Mouse (Mus musculus) 3134 (cell line): ENCODE measurements around the gene Gm1113.
A peak's percentile ranks its signal among the peaks of the same experiment; 100 is the strongest.

Experiments
- DNase-seq: peaks from one replicate; pipeline ENCODE4 v3.0.0-alpha.2; 2011; ENCODE audit warnings: low spot score; ENCODE audit not compliant: insufficient read length; ENCODE audit errors: extremely low read depth

Gm1113 gene

DNA sequence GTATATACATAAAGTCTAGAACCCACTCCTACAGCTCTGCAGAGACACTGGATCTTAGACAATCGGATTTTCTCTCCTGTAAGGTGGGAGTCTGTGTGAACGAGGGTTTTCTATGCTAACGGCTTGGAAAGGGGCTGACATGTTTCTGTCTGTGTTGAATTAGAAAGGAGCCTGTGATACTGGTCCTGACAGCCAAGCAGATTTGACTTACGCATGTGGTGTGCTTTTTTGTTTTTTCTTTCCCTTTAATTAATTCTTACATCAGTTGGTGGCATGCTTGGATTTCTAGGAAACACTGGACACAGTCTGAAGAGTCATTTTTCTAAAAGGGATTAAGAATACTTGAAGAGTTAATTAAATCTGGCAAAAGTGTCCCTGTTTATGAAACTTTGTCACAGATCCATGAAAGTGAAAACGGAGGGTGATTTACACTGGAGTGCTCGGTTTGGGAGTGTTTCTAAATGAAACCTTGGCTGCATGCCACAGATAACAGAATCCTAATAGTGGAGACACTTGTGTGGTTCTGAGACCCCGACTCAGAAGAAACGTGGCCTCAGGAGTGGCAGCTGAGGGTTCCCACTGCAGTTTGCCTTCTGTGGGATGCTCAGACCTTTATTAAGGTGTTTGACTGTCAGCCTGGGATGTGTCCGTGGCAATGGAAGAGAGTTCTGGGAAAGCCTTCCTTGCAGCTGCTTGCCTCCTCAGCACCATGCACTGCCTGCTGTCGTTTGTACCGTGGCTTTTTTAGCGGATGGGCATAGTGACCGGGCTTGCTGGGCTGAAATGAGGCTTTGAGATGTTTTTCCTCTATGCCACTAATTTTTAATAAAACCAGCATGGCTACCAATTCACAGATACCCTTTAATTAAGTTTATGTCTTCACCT, 35.8 kb downstream of the Gm1113 start:
- DNase-seq = no peak

GRCm38 (mm10) chr9:35479456-35479855, 38.6 kb downstream of the Gm1113 start:
- DNase-seq = no peak

- DNase-seq = no peak
Observed at GRCm38 (mm10) chr9:35475394-35475793, 42.7 kb downstream of the Gm1113 start.

DNA sequence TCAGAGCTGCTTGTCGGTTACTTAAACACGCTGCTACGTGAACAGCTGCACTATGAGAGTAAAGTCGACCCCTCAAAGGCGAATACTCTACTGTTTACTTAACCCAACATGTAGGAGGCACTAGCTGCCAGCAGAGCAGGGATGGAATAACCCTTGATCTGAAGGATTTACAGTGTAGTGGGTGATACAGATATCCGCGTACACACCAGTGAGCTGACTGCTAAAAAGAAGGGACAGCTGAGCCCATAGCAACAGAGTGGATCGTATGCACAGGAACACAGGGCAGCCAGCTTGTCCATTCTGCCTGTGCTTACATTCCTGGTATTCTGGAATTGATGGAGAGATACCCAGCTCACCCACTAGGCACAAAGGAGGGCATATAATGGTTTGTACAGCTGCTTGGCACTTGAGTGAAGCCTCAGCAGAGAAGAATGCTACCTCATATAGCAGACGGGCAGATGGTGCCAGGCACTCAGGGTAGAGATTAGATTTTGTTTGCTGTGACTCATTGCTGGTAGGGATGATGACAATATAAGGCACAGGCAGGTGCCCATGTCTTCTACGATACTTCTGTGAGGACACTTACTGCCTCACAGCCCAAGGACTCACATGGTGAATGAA, 43.9 kb downstream of the Gm1113 start:
- DNase-seq = no peak

GRCm38 (mm10) chr9:35468913-35469312, 49.2 kb downstream of the Gm1113 start:
- DNase-seq = no peak

DNA sequence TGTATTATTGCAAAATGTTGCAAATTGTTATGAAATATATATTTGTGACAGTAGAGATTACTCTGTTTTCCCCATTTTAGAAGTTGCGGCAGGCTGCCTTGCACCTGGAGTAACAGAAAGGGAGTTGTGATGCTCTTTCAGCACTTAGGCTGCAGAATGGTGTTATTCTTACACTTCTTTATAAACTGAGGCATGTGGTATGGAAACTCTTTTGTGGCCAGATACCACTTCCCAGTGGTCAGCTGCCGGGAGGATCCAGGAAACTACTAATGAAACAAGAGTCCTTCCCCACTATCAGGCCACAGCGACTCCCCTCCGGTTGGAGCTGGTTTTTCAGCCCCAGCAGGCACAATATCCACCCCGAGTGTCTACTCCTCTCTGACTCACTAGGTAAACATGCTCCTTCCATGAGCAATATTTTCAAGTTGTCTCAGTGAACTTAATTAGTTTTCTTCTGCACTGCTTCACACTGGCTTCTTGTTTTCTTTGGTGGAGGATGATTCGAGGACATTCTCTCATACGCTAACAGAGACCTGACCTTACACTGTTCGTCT, 50.7 kb downstream of the Gm1113 start:
- DNase-seq = peak; percentile 66

DNA sequence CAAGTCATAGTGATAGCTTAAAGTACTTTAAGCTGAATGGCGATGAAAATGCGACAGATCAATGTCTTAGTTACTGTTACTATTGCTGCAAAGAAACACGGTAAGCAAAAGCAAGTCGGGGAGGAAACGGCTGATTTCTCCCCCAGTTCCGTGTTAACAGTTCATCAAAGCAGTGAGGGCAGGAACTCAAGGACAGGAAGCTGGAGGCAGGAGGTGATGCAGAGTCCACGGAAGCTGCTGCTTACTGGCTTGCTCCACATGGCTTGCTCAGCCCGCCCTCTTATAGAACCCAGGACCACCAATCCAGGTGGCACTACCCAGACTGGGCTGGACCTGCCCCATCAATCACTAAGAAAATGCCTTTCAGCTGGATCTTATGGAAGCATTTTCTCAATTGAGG, 58.5 kb downstream of the Gm1113 start:
- no peak for DNase-seq
